Mouse (Mus musculus) olfactory bulb, adult 2 months (tissue): ENCODE results near the gene Gclc.

ENCODE experiments used
- CTCF ChIP-seq: fragments of 200-500 bp; IDR thresholded peaks from 2 replicates; pipeline ENCODE4 v1.5.1; 2012; ENCODE audit warnings: low read depth, mild to moderate bottlenecking, low read length, moderate library complexity; ENCODE audit not compliant: insufficient read depth
- POLR2A ChIP-seq: fragments of 200-500 bp; IDR thresholded peaks from 2 replicates; pipeline ENCODE4 v1.6.1; 2012; ENCODE audit warnings: mild to moderate bottlenecking, low read depth, low read length, moderate library complexity; ENCODE audit not compliant: insufficient read depth

DNA sequence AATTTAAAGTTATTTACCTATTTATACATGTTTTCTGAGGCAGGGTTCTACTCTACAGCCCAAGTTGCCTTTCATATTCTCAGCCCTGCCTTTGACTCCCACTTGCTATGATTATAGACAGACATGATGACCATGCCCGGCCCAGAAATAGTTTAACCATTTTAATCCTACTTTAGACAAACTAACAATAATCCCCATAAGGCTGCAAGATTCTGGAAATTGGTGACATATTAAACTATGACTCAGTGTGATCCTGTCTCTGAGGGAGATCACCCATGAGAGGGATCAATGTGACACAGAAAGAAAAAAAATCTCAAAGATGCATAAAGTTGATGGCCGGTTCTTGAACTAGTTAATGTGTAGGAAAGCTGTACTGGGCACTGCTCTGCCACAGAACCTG lies 39.1 kb upstream of the Gclc start:
- TF ChIP-seq POLR2A (no peak), CTCF (no peak)
